Mouse (Mus musculus): Measurements from ENCODE around the gene Kcnk18.

- TF ChIP-seq POLR2A (IDR thresholded peaks at IDR 0.05; ENCODE audit: borderline replicate concordance, extremely low read depth, low read depth, low read length) = no peak
- TF ChIP-seq CTCF (IDR thresholded peaks at IDR 0.05; ENCODE audit: insufficient read depth, low read length) = no peak
Measured at GRCm38 (mm10) chr19:59173341-59174015, 45.5 kb upstream of the Kcnk18 start.

Measured in lung, adult 2 months (tissue).